Mouse (Mus musculus) kidney, adult 8-10 months (tissue): ENCODE data around the gene Sf1.

Experiments
- DNase-seq, 2 experiments: peaks; one replicate each; pipeline ENCODE4 v3.0.0; 2022

Gene Sf1

GRCm38 (mm10) chr19:6376255-6376564 lies 12.7 kb downstream of the Sf1 start:
- peak in 1 of 2 experiments; percentile 53 for DNase-seq

- DNase-seq = no peak
Measured at GRCm38 (mm10) chr19:6376643-6377042, 13.2 kb downstream of the Sf1 start.

GRCm38 (mm10) chr19:6377327-6378040 lies 14.0 kb downstream of the Sf1 start:
- no peak for DNase-seq

GRCm38 (mm10) chr19:6380411-6381166 lies 17.1 kb downstream of the Sf1 start:
- DNase-seq = no peak

- DNase-seq = no peak
Measured at GRCm38 (mm10) chr19:6381238-6381637, 17.7 kb downstream of the Sf1 start.

GRCm38 (mm10) chr19:6382323-6382924 lies 18.9 kb downstream of the Sf1 start:
- no peak for DNase-seq

GRCm38 (mm10) chr19:6383470-6383869 lies 20.0 kb downstream of the Sf1 start:
- no peak for DNase-seq

- peak; percentile 48 to 52 for DNase-seq
Measured at GRCm38 (mm10) chr19:6384128-6384527, 20.6 kb downstream of the Sf1 start, which contains the start of gene Pygm. TSS of gene Pygm (plus strand) at chr19:6384399.

- no peak for DNase-seq
Measured at GRCm38 (mm10) chr19:6384954-6385353, 21.5 kb downstream of the Sf1 start.

- no peak for DNase-seq
Measured at GRCm38 (mm10) chr19:6385419-6385818, 21.9 kb downstream of the Sf1 start.

GRCm38 (mm10) chr19:6385821-6386220 lies 22.3 kb downstream of the Sf1 start:
- DNase-seq = no peak

GRCm38 (mm10) chr19:6386234-6386633 lies 22.7 kb downstream of the Sf1 start:
- no peak for DNase-seq

- no peak for DNase-seq
Measured at GRCm38 (mm10) chr19:6388006-6388405, 24.5 kb downstream of the Sf1 start.

- DNase-seq = no peak
Measured at GRCm38 (mm10) chr19:6389803-6390202, 26.3 kb downstream of the Sf1 start.

GRCm38 (mm10) chr19:6390251-6390650 lies 26.8 kb downstream of the Sf1 start:
- DNase-seq = no peak

GRCm38 (mm10) chr19:6392743-6393393 lies 29.4 kb downstream of the Sf1 start:
- no peak for DNase-seq

GRCm38 (mm10) chr19:6393637-6394036 lies 30.1 kb downstream of the Sf1 start:
- no peak for DNase-seq

- DNase-seq = no peak
Measured at GRCm38 (mm10) chr19:6396237-6396636, 32.7 kb downstream of the Sf1 start.

- peak in 1 of 2 experiments; percentile 41 for DNase-seq
Measured at GRCm38 (mm10) chr19:6397582-6398249, 34.2 kb downstream of the Sf1 start.

- DNase-seq = peak; percentile 52 to 62
Measured at GRCm38 (mm10) chr19:6398447-6399284, 35.2 kb downstream of the Sf1 start.

GRCm38 (mm10) chr19:6399285-6400095 lies 36.0 kb downstream of the Sf1 start, which contains the start of gene Rasgrp2:
TSS of gene Rasgrp2 (plus strand) at chr19:6399340.
- DNase-seq = peak; percentile 40 to 55
